Mouse (Mus musculus) G1E-ER4 (cell line): ENCODE results near the gene Klf4. TPM values are rescaled to one million over a fixed set of nuclear protein-coding genes. Genes with fewer than 3 reads are reported as not detected.

Source experiments
- GATA1 ChIP-seq: IDR thresholded peaks from one replicate; pipeline ENCODE4 v1.8.0; 2012; ENCODE audit warnings: low read length, inconsistent platforms
- polyA plus RNA-seq: library from polyadenylated mRNA; stranded (reverse); fragments of >175 nt; gene quantifications from 2 replicates; pipeline ENCODE4 v1.2.3, GENCODE M21; 2012

Gene Klf4
- polyA plus RNA-seq, 1 experiment: not detected

- no peak for TF ChIP-seq GATA1
These were observed 51.9 kb downstream of the Klf4 start for GRCm38 (mm10) chr4:55480322-55480767.

- no peak for TF ChIP-seq GATA1
These were observed 53.9 kb downstream of the Klf4 start for GRCm38 (mm10) chr4:55478333-55478732.

- TF ChIP-seq GATA1: no peak
These were observed 54.3 kb downstream of the Klf4 start for GRCm38 (mm10) chr4:55477933-55478332.

- no peak for TF ChIP-seq GATA1
These were observed 55.0 kb downstream of the Klf4 start for GRCm38 (mm10) chr4:55477210-55477759.

Other genes starting within 250 kb of the Klf4 start
- 347 and 600 TPM in 2 replicates for gene Rad23b, start 182.4 kb downstream of the Klf4 start, polyA plus RNA-seq